Mouse (Mus musculus) granulocyte monocyte progenitor cell, adult 5-6 weeks (primary cell): ENCODE data around the gene Steap2. TPM values are rescaled to one million over a fixed set of nuclear protein-coding genes. Genes with fewer than 3 reads are reported as not detected.
"Not testable (repeated sequence)": the region's sequence is repeated elsewhere in the genome, so short reads cannot be mapped to it uniquely, and the experiment has no call there.

ENCODE experiments used
- ATAC-seq: replicated peaks from 2 replicates; pipeline ENCODE4 v1.8.0; 2016; ENCODE audit warnings: mild to moderate bottlenecking, moderate TSS enrichment, inconsistent platforms; ENCODE audit not compliant: poor library complexity, severe bottlenecking
- total RNA-seq, 2 experiments: library from RNA; stranded (forward) in 1 of 2; stranded (reverse) in 1 of 2; fragments of 200-712, 200-1000 nt in 1 of 2; fragments of >200 nt in 1 of 2; fragmentation: Nextera tagmentation in 1 of 2; gene quantifications; 2 replicates each; pipeline ENCODE4 v1.2.3; 2014 to 2017

Steap2 gene
- total RNA-seq (2014; fragmentation: Nextera tagmentation) (not detected in 2 replicates), total RNA-seq (2017) (not detected in 2 replicates)

DNA sequence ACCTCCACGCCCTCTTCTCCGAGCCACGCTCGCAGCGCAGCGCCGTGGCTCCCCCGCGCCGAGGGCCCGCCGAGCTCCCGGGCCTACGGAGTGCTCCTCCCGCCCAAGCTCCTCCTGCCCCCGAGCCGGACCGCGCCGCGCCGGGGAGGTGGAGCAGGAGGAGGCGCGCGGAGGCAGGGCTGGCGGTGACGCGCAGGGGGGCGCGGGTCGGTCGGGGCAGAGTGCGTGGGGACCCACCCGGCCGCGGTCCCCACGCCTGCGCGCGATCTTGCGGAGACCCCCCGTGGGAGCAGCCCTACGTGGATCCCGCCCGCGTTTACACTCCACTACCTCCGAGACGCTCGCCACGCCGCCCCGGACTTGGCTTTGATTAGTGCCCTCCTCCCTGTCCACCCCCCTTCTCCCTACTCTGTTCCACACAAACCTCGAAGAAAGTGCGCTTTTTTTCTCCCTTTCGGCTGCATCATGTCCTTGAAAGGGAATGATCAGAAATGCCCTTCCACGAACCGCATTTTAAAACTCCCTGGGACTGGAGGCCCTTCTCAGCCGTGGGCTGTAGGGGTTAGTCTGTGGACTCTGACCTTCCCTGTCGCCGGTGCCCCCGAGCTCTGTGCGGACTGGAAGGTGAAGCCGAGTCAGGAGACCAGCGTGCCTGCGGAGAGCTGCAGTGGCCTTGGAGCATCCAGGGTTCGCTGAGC is at the start of gene Steap2:
Steap2 (minus strand) TSS at position 623 of the 698 bp plus-strand sequence.
- ATAC-seq = peak; percentile 65

DNA sequence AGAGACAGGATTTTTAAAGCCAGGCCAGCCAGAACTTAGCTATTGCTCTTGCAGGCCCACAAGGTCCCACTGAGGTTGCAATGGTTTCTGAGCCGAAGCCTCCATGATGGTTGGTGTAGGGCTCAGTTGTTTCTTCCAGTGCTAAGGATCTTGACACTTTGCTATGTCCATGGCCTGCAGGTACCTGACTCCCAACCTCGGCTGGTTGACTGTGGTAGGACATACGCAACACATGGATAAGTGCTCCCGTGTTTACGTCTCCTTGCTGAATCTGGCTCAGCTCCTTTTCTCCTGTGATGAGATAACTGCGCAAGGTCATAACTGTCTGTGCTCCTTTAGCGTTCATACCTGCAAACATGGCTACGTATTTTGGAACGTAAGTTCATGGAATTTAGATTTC is 40.1 kb upstream of the Steap2 start:
- ATAC-seq = no peak

DNA sequence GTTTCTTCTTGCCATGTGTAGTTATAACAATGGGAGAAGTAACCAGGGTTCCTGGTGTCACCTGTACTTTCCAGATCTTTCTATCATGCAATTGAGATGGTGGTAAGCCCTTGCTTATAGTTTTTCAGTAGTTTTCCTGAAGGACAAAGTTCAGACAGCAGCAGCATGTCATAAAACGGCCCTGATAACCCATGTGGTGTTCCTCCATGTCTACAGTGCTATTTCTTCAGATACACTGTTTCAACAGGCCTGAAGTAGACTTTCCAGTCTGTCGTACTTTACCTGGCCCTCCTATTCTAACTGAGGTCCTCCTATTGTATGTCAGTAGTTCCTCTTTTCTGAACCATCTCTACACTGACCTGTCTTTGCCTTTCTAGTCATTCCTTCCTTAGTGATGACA is 38.5 kb upstream of the Steap2 start:
- ATAC-seq = no peak

DNA sequence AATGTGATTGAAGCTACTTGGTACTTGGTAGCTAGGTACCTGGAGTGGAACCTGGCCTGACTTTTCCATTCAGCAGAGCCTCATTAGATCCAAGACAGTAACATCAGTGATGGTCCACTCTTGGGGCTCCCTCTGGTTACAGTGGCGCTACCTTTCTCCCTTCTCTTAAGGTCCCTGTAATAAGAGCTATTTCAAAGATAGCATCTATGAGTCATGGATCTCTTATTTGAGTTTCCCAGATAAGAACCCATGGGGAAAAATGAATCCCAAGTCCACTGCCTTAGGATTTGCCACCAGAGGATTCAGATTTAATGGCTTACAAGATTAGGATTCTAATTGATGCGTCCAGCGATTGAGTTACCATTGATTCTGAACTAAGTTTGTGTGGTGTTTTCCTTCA is 37.8 kb upstream of the Steap2 start:
- no peak for ATAC-seq

DNA sequence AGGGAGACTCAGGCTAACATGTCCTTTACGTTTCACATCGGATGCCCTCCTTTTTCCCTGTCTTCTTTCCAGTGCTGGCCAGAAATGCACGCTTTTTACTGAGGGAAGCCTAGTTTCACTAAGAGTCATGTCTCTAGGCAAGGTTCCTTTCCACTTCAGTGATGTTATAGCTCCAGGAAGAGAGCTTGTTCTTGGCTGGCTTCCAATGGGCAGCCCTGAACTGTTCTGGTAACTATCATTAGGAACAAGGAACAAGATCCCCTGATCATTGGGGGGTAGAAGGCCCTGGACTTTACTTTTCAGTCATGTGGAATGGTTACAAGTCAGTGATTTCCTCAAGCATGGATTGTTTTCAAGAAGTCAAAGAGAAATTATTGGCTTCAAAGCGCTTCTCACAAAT is 35.5 kb upstream of the Steap2 start:
- ATAC-seq = no peak

DNA sequence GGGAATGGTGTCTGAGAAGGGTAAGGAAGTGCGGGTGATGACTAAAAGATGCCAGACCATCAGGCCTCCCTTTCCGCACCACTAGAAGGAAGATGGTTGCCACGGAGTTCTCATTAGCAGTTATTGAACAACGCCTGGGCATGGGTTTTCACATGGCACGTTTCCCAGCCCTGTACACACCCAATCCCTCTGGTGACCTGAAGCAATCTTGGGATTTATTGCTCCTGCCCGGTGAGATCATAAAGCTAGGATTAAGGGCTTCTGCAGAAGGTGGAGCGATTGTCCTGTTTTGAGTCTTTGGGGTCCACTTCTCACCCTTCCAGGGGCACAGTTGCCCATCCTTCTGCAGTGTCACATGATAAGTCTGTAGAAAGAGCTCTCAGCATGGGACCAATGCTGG is 27.8 kb upstream of the Steap2 start:
- ATAC-seq = no peak

DNA sequence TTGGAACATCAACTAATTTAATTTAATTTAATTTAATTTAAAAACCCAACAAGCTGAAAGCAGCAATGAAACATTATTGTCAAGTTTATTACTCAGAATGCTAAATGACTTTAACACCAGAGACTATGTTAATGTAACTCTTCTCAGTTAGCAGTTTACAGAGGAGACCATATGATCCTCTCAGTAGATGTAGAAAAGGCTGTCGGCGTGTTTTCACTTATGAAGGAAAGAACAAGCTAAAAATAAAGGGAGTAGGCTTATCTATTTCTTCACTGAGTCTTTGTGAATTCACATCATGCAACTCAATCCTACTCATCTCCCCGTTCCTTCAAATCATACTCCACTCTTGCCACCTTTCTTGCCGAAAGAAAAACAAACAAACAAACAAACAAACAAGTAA is 16.7 kb upstream of the Steap2 start:
- no peak for ATAC-seq

DNA sequence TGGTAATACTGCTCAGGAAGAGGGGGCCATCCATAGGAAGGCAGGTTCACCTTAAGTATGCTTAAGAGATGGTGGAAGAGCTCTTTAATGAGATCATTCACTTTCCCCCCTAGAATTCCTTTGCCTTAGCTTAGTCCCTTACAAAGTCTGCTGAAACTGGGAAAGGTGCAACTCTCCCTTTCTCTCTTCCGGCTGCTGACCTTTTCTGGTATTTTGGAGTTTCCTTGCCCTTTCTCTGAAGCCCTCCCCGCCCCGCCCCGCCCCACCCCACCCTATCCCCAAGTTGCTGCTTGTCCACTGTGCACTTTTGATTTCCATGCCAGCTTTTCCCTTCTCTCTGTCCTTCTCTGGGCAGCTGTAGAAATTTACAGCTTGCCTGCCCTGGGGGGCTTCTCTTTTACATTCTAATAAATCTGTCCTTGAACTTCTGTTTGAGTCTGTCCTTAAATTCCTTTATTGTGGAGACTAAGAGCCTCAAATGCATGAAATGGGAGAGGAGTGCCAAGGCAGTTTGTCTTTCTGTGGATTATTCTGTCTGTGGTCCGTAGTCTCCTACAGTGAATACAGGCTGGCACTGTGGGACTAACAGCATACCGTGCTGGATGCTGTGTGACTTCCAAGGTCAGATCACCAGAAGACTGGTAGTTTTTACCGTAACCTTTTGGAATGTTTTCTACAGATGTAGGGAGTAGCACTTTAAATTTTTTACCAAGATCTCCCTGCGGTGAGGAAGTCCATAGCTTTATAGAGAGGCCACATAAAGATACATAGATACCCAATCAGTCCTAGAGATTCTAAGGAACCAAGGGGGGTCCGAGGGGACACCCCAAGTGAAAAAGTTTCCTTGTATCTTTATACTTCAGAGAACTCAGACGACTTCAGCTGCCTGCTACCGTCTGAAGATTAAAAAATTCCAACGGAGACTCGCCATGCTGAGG is 13.2 kb upstream of the Steap2 start:
- no peak for ATAC-seq

DNA sequence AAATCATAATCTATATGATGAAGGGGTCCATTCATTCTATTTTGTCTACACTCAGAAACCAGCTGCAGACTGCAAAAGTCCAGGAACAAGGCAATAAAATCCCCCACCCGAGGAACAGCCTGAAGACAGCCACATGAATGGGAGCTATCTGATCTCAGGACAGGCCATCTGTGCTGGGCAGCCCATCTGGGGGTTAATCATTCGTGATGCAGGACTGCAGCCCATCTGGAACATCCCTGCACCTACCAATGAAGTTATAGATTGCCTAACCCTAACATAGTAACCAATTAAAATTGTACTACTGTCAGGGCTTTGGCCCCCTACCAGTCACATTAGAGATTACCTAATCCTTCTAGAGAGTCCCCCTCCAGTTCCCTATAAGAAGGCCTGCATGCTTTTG is 10.6 kb upstream of the Steap2 start:
- ATAC-seq = no peak

DNA sequence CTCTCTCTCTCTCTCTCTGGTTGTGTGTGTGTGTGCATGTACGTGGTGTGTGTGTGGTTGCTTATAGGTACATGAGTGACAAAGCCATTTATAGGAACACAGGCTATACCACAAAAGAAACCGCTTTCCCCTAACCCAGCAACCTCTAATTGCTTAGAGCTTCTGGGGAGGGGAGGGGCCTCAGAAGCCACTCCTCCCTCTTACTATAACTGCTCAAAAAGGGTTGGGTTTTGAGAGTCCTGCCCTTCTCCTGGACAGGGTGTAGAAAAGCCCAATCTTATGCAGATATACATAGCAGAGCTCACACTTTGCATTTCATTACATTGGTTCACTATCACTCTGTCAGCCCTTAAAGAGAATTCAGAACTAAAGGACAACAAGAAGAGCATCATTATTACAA is 6.0 kb upstream of the Steap2 start:
- no peak for ATAC-seq

DNA sequence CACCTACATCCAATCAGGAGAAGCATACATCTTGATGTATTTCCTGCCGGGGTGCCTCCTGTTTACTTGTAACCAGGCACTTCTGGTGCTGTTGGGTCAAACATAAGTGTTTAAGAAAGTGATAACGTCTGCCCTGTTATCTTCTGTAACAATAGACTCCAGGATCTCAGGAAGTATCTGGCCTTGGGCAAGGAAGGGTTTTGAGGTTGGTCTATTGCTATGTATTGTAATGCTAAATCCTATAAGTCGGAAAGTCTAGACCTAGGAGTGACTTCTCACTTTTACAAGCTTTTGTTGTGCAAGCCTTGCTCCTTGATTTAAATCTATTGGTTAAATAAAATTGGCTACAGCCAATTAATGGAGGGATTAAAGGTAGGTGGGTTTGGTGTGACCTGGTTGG is 4.5 kb upstream of the Steap2 start:
- ATAC-seq = no peak

DNA sequence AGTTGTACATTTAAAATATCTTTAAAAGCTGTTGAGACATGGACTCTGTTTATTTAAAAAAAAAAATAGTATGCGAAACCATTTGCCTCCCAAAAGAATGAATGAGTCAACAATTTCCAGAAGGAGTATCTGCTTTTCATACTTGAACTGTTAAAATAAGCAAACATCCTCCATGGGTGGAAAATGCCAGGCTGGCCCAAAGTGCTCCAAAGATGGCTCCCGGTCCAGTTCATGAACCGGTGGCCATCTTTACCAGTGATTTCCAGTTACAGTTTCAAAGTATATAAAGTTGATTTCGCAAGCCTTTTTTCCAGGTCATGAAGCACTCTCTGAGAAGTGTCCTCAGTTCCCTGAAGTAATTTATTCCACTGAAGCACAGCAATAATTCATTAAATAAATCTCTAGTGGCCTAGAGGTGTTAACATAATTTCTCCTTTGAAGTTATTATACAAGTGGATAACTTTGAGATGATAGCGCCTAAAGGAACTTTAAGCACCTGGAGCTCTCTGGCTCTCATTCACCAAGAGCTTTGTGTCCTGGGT is 1.1 kb upstream of the Steap2 start:
- ATAC-seq = no peak

DNA sequence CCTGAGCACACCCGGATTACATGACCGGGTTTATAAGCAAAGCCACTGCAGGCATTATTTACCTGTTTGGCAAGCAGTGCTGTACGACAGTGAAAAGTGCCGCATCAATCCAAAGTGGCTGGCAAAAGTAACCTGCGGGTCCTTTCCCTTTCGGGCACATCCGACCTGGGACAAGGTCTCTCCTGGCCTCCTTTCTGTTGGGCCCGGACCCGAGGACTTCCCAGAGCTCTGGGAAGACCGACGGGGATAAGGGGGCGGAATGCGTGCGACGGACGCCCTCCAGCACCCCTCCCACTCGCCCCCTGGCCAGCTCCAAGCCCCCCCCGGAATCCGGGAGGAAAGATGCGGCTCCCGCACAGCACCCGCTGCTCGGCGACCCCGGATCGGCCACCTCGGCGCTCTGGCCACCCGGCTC is 830 bp downstream of the Steap2 start:
- ATAC-seq = peak; percentile 9; the same call in 1 of the 2 replicates

DNA sequence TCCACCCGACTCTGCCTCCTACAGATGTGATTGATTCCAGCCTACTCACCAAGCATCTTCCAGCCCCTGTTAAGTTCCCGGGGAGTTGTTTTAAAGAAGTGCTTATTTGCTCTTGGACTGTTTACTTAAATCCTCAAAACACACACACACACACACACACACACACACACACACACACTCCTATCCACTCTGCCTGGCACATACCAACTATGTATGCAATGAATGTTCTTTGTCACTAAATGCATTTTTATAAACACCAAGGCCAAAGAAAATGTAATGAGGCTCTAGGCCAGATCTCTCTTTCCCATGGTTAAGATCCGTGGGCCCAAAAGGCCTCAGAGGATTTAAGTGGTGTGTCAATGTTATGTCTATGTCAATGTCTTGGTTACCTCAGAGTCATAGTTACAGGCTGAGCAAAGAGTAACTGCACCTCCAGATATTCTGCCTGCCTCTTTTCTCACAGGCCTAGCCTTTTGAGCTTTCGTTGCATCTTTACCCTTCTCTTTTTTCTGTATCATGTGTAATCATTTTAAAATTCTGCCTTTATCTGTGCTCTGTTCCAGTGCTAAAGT is 2.1 kb downstream of the Steap2 start:
- no peak for ATAC-seq

DNA sequence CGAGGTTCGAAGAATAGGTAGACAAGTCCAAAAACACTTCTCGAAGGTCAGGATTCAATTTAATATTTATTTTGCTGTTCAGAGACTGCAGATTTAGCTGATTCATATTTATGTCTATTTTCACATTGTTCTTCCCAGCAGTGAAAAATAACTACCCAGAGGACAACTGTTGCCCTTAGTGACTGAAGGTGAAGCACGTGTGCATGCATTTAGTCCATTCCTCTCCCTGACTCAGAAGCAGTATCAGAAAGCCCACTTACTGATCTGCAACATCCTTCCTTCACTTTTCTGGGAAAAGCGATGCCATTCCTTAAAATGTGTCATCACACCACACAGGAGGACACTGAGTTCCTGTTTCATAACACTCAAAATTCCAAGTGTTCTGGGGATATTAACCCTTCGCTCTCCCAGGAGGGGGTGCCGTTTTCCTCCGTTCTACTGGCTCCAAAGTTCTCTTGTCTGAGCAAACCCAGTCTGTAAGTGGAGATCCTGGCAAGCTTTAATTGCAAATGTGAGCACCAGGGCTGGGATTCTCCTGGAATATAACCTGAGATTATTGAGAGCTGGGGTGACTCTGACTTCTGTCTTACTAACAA is 5.3 kb downstream of the Steap2 start:
- ATAC-seq = no peak

DNA sequence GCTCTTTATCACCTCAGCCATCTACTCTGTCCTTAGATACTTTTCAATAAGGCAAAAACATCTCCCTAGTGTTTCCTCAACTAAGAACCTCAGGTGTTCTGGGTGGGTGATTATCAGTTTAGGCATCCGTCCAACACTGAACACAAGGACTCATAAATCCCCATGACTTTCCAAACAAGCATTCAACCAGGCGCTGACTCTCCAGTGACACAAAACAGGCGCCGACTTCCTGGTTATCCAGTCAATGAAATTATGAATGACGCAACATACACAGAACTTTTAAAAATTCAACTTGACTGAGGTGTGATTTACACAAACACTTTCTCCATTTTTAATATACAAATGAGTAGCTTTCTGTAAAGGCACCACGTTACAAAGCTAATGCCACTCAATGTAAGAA is 6.2 kb downstream of the Steap2 start:
- no peak for ATAC-seq

DNA sequence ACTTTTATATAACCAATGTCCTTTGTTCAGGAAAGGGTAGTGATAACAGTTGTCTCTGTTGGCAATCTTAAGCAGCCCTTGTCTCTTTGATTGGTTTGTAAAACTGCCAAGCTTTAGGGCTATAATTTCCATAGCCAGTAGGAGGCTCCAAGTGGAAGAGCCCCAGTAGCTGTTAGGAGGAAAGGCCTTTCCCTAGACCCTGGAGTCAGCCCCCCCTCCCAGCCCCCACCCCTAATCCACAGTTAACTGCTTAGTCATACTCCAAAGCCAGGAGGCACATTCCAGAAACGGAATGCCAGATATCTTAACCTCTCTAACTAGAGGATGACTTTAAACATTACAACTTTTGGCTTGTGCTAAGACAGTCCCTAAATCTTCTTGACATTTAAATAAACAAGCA is 7.4 kb downstream of the Steap2 start:
- ATAC-seq = no peak

DNA sequence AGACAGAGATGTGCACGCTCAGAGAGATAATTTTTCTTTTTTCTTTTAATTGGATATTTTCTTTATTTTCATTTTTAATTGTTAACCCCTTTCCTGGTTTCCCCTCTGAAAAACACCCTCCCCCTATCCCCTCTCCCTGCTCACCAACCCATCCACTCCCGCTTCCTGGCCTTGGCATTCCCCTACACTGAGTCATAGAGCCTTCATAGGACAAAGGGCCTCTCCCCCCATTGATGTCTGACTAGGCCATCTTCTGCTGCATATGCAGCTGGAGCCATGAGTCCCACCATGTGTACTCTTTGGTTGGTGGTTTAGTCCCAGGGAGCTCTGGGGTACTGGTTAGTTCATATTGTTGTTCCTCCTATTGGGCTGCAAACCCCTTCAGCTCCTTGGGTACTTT is 9.4 kb downstream of the Steap2 start:
- ATAC-seq = not testable (repeated sequence)

DNA sequence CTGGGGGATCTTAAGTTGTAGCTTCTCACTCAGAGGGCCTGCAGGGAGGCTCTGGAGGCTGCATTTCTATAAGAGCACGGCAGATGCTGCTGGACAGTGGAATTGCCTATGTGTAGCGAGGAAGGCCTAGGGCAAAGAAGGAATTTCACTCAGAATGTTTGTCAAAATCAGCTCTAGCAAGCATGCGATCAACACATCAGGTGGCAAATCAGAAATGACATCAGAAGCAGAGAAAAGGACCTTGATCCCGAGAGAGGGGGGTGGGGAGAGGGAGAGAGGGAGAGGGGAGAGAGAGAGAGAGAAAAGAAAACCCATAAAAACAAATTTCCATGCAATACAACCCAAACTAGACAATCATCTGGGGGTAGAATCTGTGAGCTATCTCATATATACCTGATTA is 11.1 kb downstream of the Steap2 start:
- ATAC-seq = no peak

DNA sequence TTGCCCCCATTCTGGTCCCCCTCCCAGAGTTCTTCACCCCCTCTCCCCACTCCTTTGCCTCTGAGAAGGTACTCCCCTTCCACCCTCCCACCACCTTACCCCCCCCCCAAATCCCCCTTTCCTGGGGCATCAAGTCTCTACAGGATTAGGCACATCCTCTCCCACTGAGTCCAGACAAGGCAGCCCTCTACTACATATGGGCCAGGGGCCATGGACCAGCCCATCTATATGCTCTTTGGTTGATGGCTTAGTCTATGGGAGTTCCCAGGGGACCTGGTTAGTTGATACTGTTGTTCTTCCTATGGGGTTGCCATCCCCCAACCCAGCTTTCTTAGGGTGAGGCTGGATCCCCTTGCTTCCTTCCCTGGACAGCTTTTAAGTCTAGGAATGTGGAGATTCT is 14.9 kb downstream of the Steap2 start:
- ATAC-seq = no peak

DNA sequence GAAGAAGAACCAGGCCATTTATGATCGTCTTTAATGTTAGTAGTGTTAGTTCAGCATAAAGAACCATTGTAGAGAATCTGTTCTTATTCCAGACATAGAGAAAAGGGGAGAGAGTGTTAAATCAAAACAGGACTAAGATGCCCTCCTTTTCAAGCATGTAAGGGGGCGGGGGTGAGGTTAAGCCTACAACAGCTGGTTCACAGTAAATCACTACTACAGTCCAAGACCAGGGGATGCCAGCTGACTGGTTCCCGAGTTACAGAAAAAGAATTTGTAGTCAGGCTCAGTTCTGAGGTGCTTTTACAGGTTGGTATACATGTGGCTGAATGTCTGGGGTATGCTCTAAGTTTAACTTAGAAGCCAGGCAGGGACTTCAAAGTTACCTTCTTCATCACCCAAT is 18.3 kb downstream of the Steap2 start:
- no peak for ATAC-seq
